In genomic region chr11:116076266-116076540, GRCm38 (mm10) we compare ENCODE assay signal across 10 mouse cellular contexts. TPM values are rescaled to one million over a fixed set of nuclear protein-coding genes. Genes with fewer than 3 reads are reported as not detected.
DNase-seq lines count a peak whose midpoint lies in the region; ATAC-seq and TF ChIP-seq lines count a peak whose summit lies in the region.
"Had no signal": no experiment of that assay in that cellular context is flagged by ENCODE, and none has a peak within 500 bp of the region (broad histone marks: within the 10 kb centered on the region; RNA-seq: fewer than 3 reads in every experiment).

No protein-coding gene starts in this region.

- no peak overlapping the region for H3K9ac ChIP-seq in hindbrain, embryonic 16.5 days (ENCODE audit: low read depth, low read length)
- peak overlapping the region; percentile 94 for H3K9ac ChIP-seq in liver, embryonic 14.5 days (replicated peaks)

- no peak for TF ChIP-seq CTCF in E14TG2a.4 (conservative IDR thresholded peaks at IDR 0.05; ENCODE audit: low read length)
- 0 out of 2 replicates have a peak, but pooled peaks have one; percentile 30 for TF ChIP-seq CTCF in liver, embryonic 14.5 days (IDR thresholded peaks at IDR 0.05; ENCODE audit: low read depth)
- TF ChIP-seq CTCF in kidney, adult 2 months (conservative IDR thresholded peaks at IDR 0.05; ENCODE audit: insufficient read depth, insufficient read length, low read depth, low read length): no peak

- no peak overlapping the region for H3K4me2 ChIP-seq in hindbrain, embryonic 16.5 days (ENCODE audit: low read length)
- peak overlapping the region; percentile 95 for H3K4me2 ChIP-seq in liver, embryonic 14.5 days (ENCODE audit: low read depth)

- peak overlapping the region; percentile 49; the same call in 1 of the 2 replicates for H3K4me3 ChIP-seq in hindbrain, embryonic 10.5 days
- no peak overlapping the region for H3K4me3 ChIP-seq in hindbrain, embryonic 16.5 days (ENCODE audit: low read length)
- H3K4me3 ChIP-seq in E14TG2a.4 (replicated peaks; ENCODE audit: low read length): peak overlapping the region; percentile 76
- H3K4me3 ChIP-seq in liver, embryonic 14.5 days (ENCODE audit: insufficient read depth in 1 of 2, low read depth in 2 of 2, low read length in 2 of 2): peak overlapping the region; percentile 55 to 75
- no peak overlapping the region for H3K4me3 ChIP-seq in kidney, adult 2 months (ENCODE audit: insufficient read depth, low read depth, low read length)

- H3K9me3 ChIP-seq in hindbrain, embryonic 10.5 days: no peaks in the 10 kb centered on the region
- H3K9me3 ChIP-seq in hindbrain, embryonic 16.5 days (ENCODE audit: control insufficient read depth, low read length): no peaks in the 10 kb centered on the region
- no peaks in the 10 kb centered on the region for H3K9me3 ChIP-seq in E14TG2a.4 (ENCODE audit: low read length)
- H3K9me3 ChIP-seq in liver, embryonic 14.5 days (ENCODE audit: control insufficient read depth, low read length): no peaks in the 10 kb centered on the region

- no peak for TF ChIP-seq POLR2A in kidney, adult 2 months (IDR thresholded peaks at IDR 0.05; ENCODE audit: low read depth, low read length)

- DNase-seq in cerebellum, adult 8-10 months: peak; percentile 13
- no peak for DNase-seq in cerebellum, postnatal 14 days
- no peak for DNase-seq in hindbrain, embryonic 10.5 days (ENCODE audit: low spot score)
- DNase-seq in liver, embryonic 14.5 days (ENCODE audit: low read depth in 3 of 3, low spot score in 3 of 3): no peak
- no peak for DNase-seq in kidney, adult 2 months
- no peak for DNase-seq in embryo, embryonic 10 days (ENCODE audit: low spot score)
- DNase-seq: gastrocnemius, postnatal 14 days; kidney, adult 9 months had no signal

- no peak for ATAC-seq in hindbrain, embryonic 16.5 days
- no peak for ATAC-seq in liver, embryonic 14.5 days (ENCODE audit: insufficient read depth)

- peaks cover 75% of the 10 kb centered on the region for H3K4me1 ChIP-seq in hindbrain, embryonic 10.5 days (replicated peaks)
- peaks cover 7% of the 10 kb centered on the region for H3K4me1 ChIP-seq in hindbrain, embryonic 16.5 days (ENCODE audit: control insufficient read depth, insufficient read depth, low read depth, low read length)
- peaks cover 56% of the 10 kb centered on the region for H3K4me1 ChIP-seq in E14TG2a.4 (replicated peaks; ENCODE audit: low read depth, low read length)
- peaks cover 33% of the 10 kb centered on the region in 2 experiments for H3K4me1 ChIP-seq in liver, embryonic 14.5 days (replicated peaks; ENCODE audit: control insufficient read depth in 2 of 2, insufficient read depth in 2 of 2, low read length in 1 of 2)
- 0 out of 2 replicates have a peak, but pooled peaks cover 3% of the 10 kb centered on the region for H3K4me1 ChIP-seq in kidney, adult 2 months (ENCODE audit: control insufficient read depth, insufficient read depth, low read length)

- no peak for TF ChIP-seq EP300 in liver, embryonic 14.5 days (IDR thresholded peaks at IDR 0.05; ENCODE audit: low read depth)

- peaks cover 27% of the 10 kb centered on the region for H3K36me3 ChIP-seq in hindbrain, embryonic 10.5 days
- peaks cover 16% of the 10 kb centered on the region for H3K36me3 ChIP-seq in hindbrain, embryonic 16.5 days (ENCODE audit: control insufficient read depth, insufficient read depth, low read length)
- H3K36me3 ChIP-seq in E14TG2a.4 (ENCODE audit: insufficient read depth, low read length): peaks cover 26% of the 10 kb centered on the region
- H3K36me3 ChIP-seq in liver, embryonic 14.5 days (replicated peaks; ENCODE audit: control insufficient read depth, insufficient read depth, low read depth): peaks cover 26% of the 10 kb centered on the region
- H3K36me3 ChIP-seq in kidney, adult 2 months (ENCODE audit: control insufficient read depth, insufficient read depth, low read length): peaks cover 3% of the 10 kb centered on the region; the same call in 1 of the 2 replicates

- WGBS in hindbrain, embryonic 10.5 days: 57% methylated on average over 7 of the region's 7 CpGs
- WGBS in hindbrain, embryonic 16.5 days: 65% methylated on average over 7 of the region's 7 CpGs
- 47% methylated on average over 7 of the region's 7 CpGs for WGBS in liver, embryonic 14.5 days (ENCODE audit: insufficient replicate concordance)
- 86% methylated on average over 7 of the region's 7 CpGs for WGBS in kidney, adult 2 months

- peak overlapping the region; percentile 88 for H3K27ac ChIP-seq in hindbrain, embryonic 10.5 days
- H3K27ac ChIP-seq in hindbrain, embryonic 16.5 days (ENCODE audit: low read depth, low read length): no peak overlapping the region
- H3K27ac ChIP-seq in liver, embryonic 14.5 days: peak overlapping the region; percentile 93
- H3K27ac ChIP-seq in kidney, adult 2 months (ENCODE audit: insufficient read depth, low read depth, low read length): no peak overlapping the region

- H3K27me3 ChIP-seq in hindbrain, embryonic 10.5 days (ENCODE audit: insufficient read depth, poor library complexity, severe bottlenecking): no peaks in the 10 kb centered on the region; the same call in 1 of the 2 replicates
- H3K27me3 ChIP-seq in hindbrain, embryonic 16.5 days (replicated peaks; ENCODE audit: control insufficient read depth, insufficient read depth, low read length): no peaks in the 10 kb centered on the region
- H3K27me3 ChIP-seq in E14TG2a.4 (ENCODE audit: insufficient read depth, low read length): no peaks in the 10 kb centered on the region
- no peaks in the 10 kb centered on the region for H3K27me3 ChIP-seq in liver, embryonic 14.5 days (ENCODE audit: control insufficient read depth, insufficient read depth, low read length)
- no peaks in the 10 kb centered on the region for H3K27me3 ChIP-seq in kidney, adult 2 months (replicated peaks; ENCODE audit: control insufficient read depth, insufficient read depth, low read length)

RNA-seq across cellular contexts. Expression of gene Unc13d, which starts 1.6 kb away (rescaled TPM):
- polyA plus RNA-seq in hindbrain, embryonic 10.5 days (2016; fragmentation: Nextera tagmentation; extraction: Ambion mirVana): 3.1 and 4.5 TPM in 2 replicates
- polyA plus RNA-seq in hindbrain, embryonic 16.5 days (2015; fragmentation: Nextera tagmentation; extraction: Ambion mirVana): 0.69 and 0.80 TPM in 2 replicates
- 18.7 and 19.6 TPM in 2 replicates for polyA plus RNA-seq in liver, embryonic 14.5 days (2012; rRNA removed)
- 14.9 and 16.8 TPM in 2 replicates for polyA plus RNA-seq in liver, embryonic 14.5 days (2014; fragmentation: Nextera tagmentation; extraction: Ambion mirVana)
- 1.1 and 2.4 TPM in 2 replicates for polyA plus RNA-seq in kidney, adult 2 months (2012; rRNA removed)

RNA-seq across cellular contexts. Expression of gene Wbp2, which starts 10.6 kb away (rescaled TPM):
- polyA plus RNA-seq in hindbrain, embryonic 10.5 days (2016; fragmentation: Nextera tagmentation; extraction: Ambion mirVana): 98.1 and 128 TPM in 2 replicates
- 183 and 225 TPM in 2 replicates for polyA plus RNA-seq in hindbrain, embryonic 16.5 days (2015; fragmentation: Nextera tagmentation; extraction: Ambion mirVana)
- 46.2 and 57.4 TPM in 2 replicates for polyA plus RNA-seq in liver, embryonic 14.5 days (2012; rRNA removed)
- polyA plus RNA-seq in liver, embryonic 14.5 days (2014; fragmentation: Nextera tagmentation; extraction: Ambion mirVana): 74.5 and 87.6 TPM in 2 replicates
- 391 and 392 TPM in 2 replicates for polyA plus RNA-seq in kidney, adult 2 months (2012; rRNA removed)

RNA-seq across cellular contexts. Expression of gene Unk, which starts 46.1 kb away (rescaled TPM):
- polyA plus RNA-seq in hindbrain, embryonic 10.5 days (2016; fragmentation: Nextera tagmentation; extraction: Ambion mirVana): 47.7 and 51.3 TPM in 2 replicates
- polyA plus RNA-seq in hindbrain, embryonic 16.5 days (2015; fragmentation: Nextera tagmentation; extraction: Ambion mirVana): 30.1 and 37.6 TPM in 2 replicates
- 10.4 and 12.1 TPM in 2 replicates for polyA plus RNA-seq in liver, embryonic 14.5 days (2012; rRNA removed)
- 6.4 and 7.9 TPM in 2 replicates for polyA plus RNA-seq in liver, embryonic 14.5 days (2014; fragmentation: Nextera tagmentation; extraction: Ambion mirVana)
- polyA plus RNA-seq in kidney, adult 2 months (2012; rRNA removed): 22.1 and 28.1 TPM in 2 replicates

RNA-seq across cellular contexts. Expression of gene H3f3b, which starts 48.4 kb away (rescaled TPM):
- 1,623 and 1,834 TPM in 2 replicates for polyA plus RNA-seq in hindbrain, embryonic 10.5 days (2016; fragmentation: Nextera tagmentation; extraction: Ambion mirVana)
- 1,585 and 1,603 TPM in 2 replicates for polyA plus RNA-seq in hindbrain, embryonic 16.5 days (2015; fragmentation: Nextera tagmentation; extraction: Ambion mirVana)
- 173 and 248 TPM in 2 replicates for polyA plus RNA-seq in liver, embryonic 14.5 days (2012; rRNA removed)
- polyA plus RNA-seq in liver, embryonic 14.5 days (2014; fragmentation: Nextera tagmentation; extraction: Ambion mirVana): 651 and 676 TPM in 2 replicates
- 135 and 150 TPM in 2 replicates for polyA plus RNA-seq in kidney, adult 2 months (2012; rRNA removed)

RNA-seq across cellular contexts. Expression of gene Trim47, which starts 50.8 kb away (rescaled TPM):
- polyA plus RNA-seq in hindbrain, embryonic 10.5 days (2016; fragmentation: Nextera tagmentation; extraction: Ambion mirVana): 3.1 and 4.3 TPM in 2 replicates
- polyA plus RNA-seq in hindbrain, embryonic 16.5 days (2015; fragmentation: Nextera tagmentation; extraction: Ambion mirVana): 13.5 and 14.5 TPM in 2 replicates
- 1.8 and 2.0 TPM in 2 replicates for polyA plus RNA-seq in liver, embryonic 14.5 days (2012; rRNA removed)
- polyA plus RNA-seq in liver, embryonic 14.5 days (2014; fragmentation: Nextera tagmentation; extraction: Ambion mirVana): 2.2 and 3.2 TPM in 2 replicates
- polyA plus RNA-seq in kidney, adult 2 months (2012; rRNA removed): 34.9 and 39.6 TPM in 2 replicates

Comparison
In these comparisons a context has a peak if more than half of its experiments do, and no peak if none do; other contexts are left out.
1. H3K27ac ChIP-seq: peak in hindbrain, embryonic 10.5 days (single experiment) and liver, embryonic 14.5 days (single experiment); none in hindbrain, embryonic 16.5 days (single experiment) and kidney, adult 2 months (single experiment).
2. H3K4me3 ChIP-seq: peak in hindbrain, embryonic 10.5 days (single experiment), E14TG2a.4 (single experiment) and liver, embryonic 14.5 days (2 of 2); none in hindbrain, embryonic 16.5 days (single experiment) and kidney, adult 2 months (single experiment).